Mouse (Mus musculus) cerebellum, adult 8-10 months (tissue): Measurements from ENCODE around the gene Emc8.
A peak's percentile ranks its signal among the peaks of the same experiment; 100 is the strongest.

Experiments used
- DNase-seq: peaks from one replicate; pipeline ENCODE4 v3.0.0; 2022

The Emc8 gene

DNA sequence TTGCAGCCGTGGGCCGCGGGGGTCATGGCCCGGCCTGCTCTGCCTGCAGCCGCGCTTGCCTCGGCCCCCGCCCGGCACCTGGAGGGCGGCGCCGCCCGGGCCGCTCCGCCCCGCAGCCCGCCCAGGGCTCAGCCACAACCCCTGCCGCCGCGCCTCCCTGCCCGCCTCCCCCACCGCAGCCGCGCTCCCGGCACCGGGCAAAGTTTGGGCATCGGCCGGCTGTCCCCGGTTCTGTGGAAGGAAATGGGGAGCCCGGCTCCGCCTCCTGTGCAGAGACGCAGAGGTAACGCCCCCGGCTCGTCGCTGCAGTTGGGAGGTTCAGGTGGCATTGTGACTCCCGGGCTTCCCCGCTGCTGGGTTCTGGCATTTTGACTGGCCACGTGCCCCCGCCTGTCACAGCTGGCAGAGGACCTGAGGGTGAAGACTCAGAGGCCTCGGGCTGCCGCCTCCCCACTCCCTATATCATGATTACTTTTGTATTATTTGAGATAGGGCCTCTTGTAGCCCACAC lies 34.0 kb downstream of the Emc8 start:
- DNase-seq = peak; percentile 18

DNA sequence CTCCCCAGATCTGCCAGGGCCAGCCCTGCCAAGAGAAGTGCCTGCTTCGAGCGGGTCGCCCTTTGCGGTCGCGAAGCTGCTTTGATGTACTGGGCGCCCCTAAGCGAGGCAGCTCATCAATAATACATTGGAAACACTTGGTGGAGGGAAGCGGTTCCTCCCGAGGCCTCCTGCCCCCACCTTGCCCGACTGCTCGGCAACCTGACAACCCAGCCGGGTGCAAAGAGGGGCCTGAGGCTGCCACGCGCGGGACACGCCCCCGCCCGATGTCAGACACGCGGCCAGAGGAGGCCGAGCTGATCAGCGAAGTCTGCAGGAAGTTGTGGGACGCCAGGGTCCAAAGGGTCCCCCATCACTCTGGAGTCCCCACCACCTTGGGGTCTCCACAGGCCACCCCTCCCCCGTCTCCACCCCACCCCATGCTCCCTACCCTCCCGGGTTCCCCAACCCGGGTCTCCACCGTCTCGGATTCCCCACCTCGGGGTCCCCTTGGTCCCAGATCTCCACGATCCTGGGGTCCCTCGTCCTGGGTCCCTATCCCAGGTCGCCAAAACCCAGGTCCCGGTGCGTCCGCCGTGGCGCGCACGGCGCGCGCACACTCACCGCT lies 34.6 kb downstream of the Emc8 start:
- no peak for DNase-seq

DNA sequence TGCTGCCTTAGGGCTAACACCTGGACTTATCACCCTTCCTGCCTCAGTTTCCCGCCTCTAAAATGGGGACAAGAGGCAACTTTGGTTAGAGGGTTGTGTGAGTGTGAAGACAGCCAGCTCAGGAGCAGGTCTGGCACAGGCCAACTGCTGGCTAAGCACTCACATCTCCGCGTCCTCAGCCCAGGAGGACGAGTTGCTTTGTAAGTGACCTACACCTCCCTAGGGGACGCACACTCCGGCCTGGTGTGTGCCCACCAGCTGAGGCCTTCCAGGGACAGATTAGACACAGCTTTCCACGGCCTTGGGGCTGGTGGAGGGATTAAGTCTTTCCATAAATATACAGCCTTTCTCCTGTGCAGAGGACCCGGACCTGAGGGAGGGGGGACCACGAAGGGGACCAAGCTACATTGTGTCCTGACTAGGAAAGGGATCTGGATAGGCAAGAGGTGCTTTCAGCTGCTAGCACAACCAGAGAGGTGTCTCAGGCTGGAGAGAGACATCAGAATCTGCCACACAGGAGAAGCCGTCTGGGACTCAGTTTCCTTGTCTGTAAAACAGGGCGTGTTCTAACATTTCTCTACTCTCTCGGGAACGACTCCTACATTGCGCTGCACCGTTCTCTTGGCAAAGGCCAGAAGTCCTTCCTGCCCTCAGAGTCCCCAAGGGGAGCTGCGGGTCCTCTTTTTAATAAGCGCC lies 35.3 kb downstream of the Emc8 start:
- no peak for DNase-seq

DNA sequence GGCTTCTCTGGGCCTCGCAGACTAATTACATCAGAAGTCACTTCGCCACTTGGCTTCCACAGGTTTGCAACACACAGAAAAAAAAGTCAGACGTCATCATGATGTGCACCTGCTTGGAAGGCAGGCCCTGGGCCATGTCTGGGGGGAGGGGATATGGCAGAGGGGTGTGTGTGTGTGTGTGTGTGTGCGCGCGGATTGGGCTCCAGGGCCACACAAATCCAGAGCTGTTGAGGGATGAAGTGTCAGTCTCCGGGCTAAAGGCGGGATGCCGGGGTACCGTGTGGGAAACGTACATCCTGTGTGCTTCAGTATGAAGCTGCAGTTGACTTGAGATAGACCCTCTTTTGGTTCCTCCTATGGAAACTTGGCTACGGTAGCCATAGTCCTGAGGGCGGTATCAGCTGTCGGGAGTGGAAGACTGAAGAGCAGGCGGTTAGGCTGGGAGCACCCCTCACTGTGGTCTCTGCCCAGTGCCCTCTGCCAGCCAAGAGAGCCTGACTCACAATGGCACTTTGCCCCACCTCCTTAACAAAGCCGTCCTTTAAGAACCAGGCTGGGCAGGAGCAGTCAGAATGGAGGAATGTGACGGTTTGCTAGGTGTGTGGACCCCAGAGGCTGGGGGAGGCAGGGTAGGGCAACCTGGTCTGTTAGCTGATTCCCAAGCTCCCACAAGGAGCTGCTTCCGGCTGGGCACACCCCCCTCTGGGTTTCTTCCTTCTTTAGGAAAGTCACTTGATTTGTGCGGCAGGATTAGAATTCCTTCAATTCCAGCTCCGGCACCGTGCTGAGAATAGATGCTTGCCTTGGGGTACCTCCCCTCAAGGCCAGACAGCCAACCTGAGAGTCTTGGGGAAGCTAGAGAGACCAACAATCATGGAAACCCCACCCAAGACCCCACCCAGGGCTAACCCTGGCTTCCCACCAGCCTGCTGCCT lies 36.7 kb downstream of the Emc8 start:
- no peak for DNase-seq

DNA sequence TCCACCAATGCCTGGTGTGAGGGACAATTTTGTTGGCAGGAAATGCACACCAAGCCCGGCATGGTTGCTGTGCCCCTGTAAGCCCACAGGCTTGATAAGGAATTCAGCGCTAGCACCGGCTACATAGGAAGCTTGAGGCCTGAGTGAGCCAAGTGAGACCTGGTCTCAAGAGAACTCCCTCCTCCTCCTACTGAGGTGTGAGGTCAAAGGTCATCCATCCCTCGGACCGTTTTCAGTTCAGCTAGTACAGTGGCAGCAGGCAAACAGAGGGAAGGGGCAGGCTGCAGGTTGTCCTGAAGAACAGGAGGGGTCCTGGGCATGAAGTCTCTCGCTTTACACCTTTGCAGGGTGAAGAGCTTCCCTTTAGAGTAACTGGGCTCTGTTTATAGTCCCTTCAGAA lies 37.5 kb downstream of the Emc8 start:
- no peak for DNase-seq

DNA sequence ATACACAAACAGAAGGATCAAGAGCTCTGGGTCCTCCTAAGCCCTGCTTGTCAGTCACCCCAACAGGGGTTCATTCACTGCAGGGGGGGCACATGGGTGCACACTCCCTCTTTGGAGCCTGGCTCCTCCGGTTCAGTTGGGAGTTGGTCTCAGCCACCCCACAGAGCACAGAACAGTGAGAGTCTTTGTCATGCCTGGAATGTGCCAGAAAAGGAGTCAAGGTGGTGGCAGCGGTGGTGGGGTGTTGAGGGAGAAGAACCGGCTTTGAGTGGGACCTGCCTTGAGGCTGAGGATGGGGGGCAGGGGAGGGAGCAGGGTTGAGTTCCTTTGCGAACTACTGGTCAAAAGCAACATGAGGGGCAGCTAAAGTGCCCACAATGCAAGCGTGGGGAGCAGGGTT lies 38.3 kb downstream of the Emc8 start:
- no peak for DNase-seq

DNA sequence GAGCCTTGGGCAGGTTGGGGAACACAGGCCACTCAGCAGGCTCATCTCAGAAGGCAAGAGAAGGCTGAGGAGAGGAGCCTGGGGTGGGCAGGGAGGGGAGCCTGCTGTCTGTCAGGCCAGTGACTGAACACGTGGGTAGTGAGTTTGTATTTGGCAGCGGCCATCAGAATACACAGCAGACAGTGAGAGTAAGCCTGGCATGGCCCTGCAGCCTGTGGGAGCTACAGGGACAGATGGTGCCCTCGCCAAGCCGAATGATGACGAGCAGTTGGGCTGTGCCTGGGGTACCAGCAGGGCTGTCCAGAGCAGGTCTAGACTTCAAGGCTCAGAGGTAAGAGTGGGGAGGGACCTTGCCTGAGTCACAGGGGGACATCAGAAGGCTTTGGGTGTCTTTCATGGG lies 41.1 kb downstream of the Emc8 start:
- DNase-seq = peak; percentile 51

DNA sequence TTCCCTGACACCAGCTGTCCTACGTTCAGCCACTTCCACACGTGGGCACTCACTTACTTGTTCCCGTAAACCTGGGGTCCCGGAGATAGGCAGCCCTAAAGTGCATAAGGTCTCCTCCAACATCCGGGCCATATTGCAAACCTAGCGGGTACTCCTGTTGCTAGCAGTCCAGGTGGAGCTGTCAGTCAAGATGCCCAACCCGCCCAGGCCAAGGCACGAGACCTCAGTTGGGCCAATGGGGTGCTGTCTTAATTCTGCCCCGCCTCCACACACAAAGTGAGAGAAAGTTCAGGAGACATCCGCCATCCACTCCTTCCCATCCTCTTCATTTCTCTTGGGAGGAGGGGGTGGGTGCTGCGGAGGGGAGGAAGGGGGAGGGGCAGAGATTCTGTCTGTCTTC lies 41.9 kb downstream of the Emc8 start:
- DNase-seq = no peak

DNA sequence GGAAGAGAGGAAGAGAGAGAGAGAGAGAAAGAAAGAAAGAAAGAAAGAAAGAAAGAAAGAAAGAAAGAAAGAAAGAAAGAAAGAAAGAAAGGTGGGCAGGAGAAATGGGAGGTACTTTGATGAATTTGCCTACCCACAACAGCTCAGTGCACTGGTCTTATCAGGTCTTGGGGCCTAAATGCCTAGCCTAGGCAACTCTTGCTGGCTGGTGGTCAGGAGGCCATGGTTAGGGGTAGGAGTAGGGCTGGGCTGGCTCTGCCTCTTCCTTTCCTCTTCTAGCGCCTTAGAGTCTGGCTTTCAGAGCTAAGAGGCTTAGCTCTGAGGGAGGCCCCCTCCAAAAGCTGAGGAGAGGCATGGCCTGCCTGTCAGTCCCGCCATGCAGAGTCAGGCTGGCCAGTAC lies 44.8 kb downstream of the Emc8 start:
- no peak for DNase-seq

DNA sequence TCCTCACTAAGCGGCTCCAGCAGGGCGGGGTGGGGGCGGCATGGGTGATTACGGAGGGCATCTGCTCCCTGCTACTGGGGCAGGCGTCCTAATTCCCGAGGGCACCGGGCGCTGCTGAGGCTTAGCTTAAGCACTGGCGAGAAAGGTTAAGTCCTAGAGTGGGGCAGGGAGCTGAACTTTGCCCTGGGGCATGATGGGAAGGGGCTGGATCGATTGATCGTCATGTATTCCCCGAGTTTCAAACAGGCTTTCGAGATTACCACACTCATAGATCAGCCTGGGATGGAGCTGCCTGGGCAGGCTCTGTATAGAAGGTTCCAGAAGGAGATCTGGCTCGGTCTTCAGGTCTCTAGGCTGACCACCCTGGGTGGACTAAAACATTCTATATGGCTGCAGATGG lies 46.2 kb downstream of the Emc8 start:
- DNase-seq = no peak

DNA sequence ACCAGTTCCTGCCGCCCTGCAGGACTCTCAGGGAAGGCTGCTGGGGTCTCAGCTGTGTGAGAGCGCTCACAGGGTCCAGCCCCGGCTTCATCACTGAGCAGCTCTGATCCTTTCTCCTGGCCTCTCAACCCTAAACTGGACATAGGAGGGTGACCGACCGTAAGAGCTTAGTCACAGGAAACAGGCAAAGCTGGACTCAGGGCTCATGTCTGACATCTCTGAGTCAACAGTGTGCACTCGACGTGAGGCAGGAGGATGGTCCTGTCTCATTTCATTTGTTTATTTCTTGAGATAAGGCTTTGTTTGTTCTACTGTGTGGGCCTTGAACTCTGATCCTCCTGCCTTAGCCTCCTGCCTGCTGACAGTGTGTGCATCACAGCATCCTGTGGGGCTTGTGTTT lies 47.9 kb downstream of the Emc8 start:
- DNase-seq = no peak

DNA sequence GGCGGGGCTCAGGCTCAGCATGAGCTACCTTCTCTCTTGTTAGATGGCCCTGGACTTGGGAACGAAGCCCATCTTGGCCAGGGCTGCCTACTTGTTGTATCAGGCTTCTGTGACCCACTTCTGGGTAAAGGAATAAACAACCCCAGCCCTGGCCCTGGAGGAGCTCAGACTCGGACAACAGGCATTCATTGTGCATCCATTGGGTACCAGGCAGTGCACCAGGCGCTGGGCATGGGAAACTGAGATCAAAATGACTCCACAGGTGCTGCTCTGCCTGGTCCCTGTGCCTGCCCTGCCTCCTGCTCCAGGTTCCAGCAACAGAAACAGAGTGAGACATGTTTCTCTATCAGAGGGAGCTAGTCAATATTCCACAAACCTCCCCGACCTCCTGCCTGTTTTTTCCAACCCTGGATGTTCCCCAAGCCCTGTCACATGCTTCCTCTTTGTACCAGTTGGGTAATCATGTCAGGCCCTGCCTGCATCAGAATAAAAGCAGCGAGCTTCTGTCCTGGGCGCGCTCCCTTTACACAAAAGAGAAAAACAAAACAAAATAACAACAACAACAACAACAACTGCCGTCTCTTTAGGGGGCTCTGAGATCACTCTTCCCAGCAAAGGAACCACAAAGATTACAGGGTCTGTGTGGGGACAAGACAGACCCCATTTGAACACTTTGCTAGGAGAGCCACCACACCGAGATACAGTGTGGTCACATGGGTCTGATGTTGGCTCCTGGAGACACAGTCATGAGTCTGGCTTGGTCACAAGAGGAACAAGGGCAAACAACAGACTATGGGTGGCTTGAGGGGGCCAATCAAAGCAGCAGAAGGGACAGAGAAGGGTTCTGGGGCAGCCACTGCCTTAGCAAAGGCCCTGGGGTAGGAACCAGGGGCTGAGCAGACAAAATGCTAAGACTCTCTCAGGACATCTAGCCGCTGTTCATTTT lies 48.9 kb downstream of the Emc8 start:
- no peak for DNase-seq

DNA sequence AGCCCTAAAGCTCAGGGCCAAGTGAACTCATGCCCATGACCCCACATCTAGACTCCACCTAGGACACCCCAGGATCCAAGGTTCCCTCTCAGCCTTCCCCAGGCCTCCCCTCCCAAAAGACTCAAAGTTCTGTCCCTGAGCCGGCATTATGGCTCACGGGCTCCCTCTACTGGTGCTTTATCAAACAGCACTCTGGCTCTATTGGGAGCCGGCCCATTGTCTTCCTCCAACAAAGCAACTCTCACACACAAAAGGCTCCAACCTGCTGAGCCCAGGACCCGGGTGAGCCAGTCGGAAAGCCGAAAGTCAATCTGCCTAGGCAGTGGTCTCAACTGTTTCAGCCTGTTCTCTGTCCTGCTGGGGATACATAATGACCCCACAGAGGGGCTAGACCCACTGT lies 50.3 kb downstream of the Emc8 start:
- peak; percentile 70 for DNase-seq

DNA sequence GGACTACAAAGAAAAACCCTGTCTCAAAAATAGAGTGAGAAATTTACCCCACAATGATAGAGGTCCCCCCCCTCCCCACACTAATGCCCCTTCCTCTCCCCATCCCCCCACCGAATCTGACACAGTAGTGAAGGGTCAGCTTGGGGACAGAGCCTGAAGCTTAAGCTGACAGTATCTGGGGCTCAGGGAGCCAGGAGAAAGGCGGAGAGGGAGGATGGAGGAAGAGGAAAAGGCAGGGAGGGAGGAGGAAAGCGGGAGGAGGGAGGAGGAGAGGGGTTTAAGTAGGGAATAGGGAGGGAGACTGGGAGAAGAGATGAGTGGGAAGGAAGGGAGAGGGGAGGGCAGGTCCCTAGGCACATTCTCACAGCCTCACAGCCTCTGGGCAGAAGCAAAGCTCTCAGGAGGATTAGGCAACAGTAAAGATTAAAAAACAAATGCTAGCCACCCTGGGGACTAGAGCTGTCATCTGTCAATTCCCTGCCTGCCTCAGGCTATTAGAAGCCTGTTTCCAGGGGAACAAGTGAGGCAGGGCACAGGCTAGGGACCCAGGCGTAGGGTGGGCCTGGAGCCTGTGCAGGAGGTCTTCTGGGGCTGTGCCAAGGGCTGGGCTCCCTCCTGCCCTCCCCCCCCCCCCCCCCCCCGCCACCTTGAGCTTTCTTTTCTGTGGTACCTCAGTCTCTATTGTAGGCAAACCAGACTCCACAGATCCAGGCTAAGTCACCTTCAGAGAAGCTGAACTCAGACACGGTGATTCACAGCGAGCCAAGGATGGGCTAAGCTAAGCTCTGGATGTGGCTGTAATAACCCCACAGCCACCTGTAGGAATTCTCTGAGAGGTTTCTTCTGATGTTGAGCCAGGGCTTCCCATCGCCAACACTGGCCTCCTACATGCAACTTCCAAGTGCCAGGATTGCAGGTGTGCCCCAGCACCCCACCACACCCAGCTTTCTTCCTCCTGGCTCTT lies 51.4 kb downstream of the Emc8 start:
- DNase-seq = no peak

DNA sequence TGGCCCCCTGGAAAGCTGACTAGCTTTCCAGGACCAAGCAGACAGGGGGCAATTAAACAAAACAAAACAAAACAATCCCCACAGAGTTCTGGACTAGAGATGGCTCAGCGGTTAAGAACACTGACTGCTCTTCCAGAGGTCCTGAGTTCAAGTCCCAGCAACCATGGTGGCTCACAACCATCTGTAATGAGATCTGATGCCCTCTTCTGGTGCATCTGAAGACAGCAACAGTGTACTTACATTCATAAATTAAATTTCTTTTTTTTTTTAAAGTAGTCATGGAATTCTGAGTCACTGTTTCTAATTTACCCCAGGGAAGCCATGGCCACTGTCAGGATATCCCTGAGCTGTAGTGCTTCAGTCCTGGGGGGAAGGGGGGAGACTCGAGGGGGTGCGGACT lies 53.9 kb downstream of the Emc8 start:
- DNase-seq = no peak

DNA sequence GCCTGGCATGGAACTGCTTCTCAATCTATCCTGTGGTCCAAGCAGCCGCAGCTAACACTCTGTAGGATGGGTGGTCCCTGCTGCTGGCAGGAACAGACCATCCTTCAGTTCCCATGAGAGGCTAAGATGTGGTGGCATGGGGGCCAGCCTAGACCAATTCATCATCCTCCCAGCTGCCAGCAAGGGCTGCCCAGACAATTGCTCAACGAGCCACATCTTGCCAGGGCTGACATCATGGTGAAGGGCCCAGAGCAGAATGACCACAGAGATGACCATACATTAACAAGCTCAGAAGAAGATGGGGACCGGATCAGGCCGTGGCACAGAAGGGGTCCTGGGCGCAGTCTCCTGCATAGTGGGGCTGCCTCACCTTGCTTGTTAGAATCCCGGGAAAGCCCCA lies 57.5 kb downstream of the Emc8 start:
- DNase-seq = no peak

DNA sequence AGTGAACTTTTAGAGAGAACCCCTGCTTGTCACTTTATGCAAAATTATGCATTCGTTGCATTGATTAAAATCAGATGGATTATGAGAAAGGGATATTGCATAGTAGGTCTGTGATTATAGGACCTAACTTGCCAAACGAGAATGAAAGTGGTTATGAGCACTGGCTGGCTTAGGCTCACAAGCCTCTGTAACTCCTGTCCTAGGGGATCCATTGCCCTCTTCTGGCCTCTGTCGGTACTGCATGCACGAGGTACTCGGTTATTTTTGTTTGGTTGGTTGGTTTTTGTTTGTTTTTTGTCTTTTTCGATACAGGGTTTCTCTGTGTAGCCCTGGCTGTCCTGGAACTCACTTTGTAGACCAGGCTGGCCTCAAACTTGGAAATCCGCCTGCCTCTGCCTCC lies 60.5 kb downstream of the Emc8 start:
- peak; percentile 79 for DNase-seq

DNA sequence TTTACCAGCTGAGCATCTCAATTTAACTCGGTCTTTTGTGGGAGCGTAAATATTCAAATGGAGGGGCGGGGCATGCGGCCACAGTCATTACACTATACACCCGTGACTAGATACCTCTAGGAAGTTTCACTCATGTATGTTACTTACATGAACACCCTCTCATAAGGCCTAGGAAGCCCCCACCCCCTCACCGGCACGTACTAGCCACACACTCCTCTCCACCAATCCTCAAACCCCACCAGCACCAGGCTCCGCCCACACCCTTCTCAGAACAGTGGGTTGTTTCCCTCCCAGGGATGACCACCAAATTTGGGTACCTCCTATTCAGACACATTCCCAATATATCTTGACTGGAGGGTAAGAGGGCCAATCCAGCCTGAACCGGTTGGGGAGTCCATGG lies 60.9 kb downstream of the Emc8 start:
- DNase-seq = no peak
